Mouse (Mus musculus) heart, postnatal 0 days (tissue): ENCODE measurements around the gene Mrpl55.

ENCODE experiments used
- CTCF ChIP-seq: IDR thresholded peaks from 2 replicates; pipeline ENCODE4 v1.5.1; 2016; ENCODE audit warnings: antibody characterized with exemption, control low read depth, low read depth
- EP300 ChIP-seq: IDR thresholded peaks from 2 replicates; pipeline ENCODE4 v1.6.1; 2016; ENCODE audit warnings: antibody characterized with exemption, low read depth

GRCm38 (mm10) chr11:59209003-59209441, 6.7 kb downstream of the Mrpl55 start:
- TF ChIP-seq CTCF = peak; percentile 69
- no peak for TF ChIP-seq EP300
